Mouse (Mus musculus) left cerebral cortex, adult 8-10 months (tissue): ENCODE measurements at regions not wholly inside any gene's neighbourhood (a gene's known extent, or its start where the extent isn't known, plus 50 kb on each side); places are given as distances from the start of the nearest gene placed in this dataset.

Source experiments
- DNase-seq, 2 experiments: peaks; one replicate each; pipeline ENCODE4 v3.0.0; 2022; ENCODE audit warnings: low spot score in 2 of 2

DNA sequence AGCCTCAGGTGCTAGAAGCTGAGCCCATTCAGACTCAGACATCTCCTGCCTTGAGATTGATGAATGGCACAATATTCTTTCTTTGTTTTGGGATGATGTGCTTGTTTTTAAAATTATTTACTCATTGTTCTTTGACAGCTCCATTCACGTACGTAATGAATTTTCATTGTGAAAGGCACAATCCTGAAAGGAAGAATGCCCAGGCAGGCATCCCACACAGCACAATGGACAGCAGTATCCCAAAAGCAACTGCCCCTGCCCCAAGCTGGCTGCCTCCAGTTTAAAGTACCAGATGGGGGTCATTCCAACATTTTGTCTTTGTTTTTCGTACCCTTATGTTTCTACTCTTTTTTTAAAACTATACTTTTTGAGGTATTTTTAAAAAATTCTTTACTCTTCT is 210.9 kb upstream of the St8sia2 start:
- DNase-seq, result no peak

DNA sequence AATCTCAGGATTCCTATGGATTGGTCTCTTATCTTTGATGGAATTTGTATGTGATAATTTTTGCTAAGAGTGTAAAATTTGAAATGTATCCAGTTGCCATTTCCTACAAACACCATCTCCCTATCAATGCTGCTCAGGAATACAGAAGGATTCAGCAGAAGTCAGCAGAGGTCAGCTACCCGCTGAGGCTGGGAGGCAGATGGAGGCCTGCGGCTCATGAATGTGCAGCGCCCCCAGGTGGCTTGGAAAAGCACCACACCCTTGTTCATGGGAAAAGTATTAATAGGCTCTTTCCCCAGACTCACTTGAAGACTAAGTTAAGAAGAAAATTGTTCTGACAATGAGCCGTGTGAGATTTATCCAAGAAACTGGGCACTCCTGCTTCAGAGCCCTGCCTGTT is 187.2 kb upstream of the St8sia2 start:
- DNase-seq, result no peak

DNA sequence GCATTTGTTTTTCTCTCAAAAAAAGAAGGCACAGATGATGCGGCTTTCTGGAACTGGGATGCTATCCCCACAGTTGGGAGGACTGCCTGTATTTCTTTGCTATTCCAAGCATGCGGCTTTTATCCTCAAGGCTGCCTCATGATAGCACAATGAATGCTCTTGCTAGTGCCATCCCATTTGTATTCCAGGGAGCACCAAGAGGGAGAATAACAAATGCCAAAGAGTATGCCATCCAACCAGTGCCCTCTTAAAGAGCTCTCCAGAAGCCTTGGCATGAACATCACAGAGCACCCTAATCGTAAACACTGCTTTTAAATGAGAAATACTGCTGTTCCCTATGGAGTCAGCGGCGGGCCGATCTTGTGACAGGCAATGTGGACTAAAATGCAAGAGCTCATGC is 185.3 kb upstream of the St8sia2 start:
- DNase-seq, result peak in 1 of 2 experiments; percentile 11

DNA sequence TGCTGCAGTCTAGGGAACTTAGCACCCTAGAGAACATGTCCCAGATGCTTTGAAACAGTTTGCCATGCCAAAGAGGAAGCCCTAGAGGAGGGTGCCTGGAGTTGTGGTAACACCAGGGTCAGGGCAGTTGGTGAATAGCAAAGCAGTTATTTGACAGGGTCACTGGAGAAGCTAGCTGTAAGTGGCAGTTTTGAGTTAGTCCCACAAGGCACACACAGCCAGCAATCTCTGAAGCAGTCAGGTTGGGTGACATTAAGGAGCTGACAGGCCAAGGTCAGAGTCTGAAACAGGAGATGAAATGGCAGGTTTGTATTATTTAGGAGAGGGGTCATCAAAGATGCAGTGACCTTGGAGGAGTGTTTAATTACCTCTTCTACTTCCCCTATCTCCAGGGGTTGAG is 171.2 kb upstream of the St8sia2 start:
- DNase-seq, result no peak

DNA sequence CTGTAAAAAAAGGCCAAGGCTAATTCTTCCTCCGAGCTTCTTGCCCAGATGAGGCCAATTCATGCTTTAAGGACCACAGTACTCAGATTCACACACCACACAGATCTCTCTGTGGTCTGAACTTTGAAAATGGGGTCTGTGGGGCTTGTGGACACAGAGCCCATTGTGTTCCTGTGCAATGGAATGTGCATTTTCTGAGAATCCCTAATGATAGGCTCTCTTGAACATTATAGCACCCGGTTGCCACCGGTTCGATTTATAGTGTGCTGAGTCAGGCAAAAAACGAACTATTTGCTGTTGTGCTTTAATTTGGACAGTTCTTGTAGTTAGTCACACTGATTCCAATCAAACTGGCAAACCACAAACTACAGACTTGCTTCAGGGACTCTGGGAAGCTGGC is 160.7 kb upstream of the St8sia2 start:
- DNase-seq, result no peak

DNA sequence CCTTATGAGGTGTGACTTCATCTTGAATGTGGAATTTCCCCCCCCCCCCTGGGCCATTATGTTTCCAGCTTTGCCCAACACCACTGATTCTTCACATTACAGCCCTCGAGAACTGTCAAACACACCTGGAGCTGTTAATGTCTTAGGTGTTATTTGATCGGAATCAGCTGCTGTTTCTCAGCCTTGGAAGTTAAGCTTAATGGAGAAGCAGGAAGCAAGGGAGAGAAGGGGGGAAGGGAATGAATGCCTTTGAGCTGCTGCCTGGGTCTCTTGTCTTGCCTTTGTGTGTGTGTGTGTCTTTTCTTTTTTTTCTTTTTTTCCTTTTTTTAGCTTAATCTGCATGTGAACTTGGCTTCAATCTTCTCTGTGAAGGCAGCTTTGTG is 159.7 kb upstream of the St8sia2 start:
- DNase-seq, result no peak

DNA sequence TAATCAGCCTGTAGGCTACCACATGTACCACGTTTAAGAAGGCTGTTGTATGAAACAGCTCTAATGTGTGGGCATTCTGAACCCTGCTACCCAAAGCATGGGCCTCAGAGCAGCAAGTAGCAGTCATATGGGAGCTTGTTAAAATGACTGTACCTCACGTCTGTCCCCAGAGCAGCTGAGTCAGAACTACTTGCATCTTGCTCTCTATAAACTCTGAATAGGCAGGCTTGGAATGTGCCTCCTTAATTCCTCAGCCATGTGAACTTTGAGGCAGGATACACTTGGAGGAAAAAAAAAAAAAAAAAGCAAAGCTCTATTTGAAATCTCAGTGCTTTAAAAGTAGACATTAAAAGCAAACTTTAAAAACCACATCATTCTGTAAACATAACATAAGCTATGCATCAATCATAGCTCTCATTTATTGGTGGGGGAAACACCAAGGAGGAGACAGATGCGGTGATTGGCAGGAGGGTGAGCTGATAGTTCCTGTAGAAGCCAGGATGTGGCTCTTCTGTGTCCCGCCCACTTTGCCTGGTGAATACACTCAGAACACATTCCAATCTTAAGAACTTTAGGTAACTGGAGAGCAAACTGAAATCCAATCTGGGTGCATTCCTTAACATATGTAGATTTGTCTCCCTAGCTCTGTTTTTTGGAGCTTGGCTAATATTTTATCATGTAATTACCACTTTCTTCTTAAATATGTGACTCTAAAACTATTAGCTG is 159.2 kb upstream of the St8sia2 start:
- no peak for DNase-seq

DNA sequence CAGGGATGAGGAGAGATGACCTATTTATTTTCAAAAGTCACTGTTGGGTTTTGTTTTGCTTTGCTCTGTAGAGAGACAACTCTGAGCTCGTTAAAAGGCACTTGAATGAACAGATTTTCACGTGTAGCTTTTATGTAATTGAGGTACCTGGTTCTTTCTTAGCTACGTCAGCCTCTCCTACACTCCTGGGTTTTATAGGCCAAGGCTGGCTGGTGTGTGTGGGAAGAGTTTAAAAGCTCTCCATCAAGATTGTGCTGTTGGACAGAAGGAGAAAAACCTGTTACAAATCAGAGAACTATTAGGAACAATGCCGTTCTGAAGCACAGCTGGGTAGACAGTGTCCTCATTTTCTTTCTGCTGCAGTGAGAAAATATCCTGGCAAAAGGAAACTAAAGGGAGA is 138.1 kb upstream of the St8sia2 start:
- DNase-seq, result no peak

DNA sequence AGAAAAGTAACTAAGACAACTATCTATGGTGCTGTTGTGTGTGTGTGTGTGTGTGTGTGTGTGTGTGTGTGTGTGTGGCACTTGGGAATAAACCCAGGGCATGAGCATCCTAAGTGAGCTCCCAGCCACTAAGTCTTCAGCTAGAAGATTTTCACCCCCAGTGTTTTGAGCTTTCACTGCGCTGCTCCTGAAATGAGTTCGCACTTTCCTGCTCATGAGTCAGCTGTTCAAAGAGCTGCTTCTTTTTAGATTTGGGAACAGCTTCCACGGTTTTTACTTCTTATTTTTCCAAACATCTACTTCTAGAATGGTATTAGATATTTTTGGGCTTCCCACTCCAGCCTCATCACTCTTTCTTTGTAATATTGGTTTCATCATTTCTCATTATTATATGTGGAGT is 129.7 kb upstream of the St8sia2 start:
- DNase-seq, result no peak

DNA sequence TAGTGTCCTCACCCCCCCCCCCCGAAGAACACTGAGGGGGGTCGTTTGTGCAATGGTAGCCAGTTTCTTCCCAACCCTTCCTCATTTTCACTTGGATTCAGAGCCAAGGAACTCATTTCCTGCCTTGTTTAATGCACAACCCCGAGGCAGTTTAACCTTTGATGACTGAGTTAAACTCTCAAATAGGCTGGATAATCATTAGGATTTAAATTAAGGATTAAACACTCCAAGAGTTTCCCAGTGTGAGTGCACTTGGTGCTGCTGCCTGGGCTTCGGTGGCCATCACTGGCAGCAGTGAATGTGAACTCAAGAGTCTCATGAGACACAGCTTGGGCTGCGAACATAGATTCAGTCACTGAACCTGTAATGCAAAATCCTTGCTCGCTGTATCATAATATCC is 124.7 kb upstream of the St8sia2 start:
- DNase-seq, result no peak

DNA sequence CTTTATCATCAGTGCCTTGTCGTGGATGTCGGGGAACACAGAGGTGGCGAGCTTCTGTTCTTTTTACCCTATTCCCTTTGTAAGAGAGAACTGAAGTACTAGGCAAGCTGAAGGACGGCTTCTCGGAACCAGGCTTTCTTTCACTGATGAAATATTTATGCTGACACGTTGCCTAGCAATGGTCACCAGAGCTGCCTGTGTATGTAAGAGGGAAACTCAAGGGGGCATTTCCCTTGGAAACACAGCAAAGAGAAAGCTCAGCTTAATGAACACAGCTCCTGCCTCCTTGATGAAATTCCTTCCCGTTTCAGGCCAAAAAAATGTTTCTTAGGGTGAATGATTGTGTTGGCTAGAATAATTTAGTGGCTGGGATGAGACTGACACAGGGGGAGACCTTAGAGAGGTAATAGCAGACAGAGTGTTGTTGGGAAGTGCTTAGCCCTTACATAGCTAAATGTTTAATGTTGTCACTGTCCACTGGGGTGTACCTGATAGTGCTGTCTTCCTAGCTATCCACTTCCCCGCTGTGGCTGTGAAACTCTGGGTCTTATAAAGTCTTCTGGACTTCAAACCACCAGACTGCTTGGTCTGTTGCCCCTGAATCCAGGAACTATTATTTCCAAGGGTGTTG is 116.8 kb upstream of the St8sia2 start:
- no peak for DNase-seq

DNA sequence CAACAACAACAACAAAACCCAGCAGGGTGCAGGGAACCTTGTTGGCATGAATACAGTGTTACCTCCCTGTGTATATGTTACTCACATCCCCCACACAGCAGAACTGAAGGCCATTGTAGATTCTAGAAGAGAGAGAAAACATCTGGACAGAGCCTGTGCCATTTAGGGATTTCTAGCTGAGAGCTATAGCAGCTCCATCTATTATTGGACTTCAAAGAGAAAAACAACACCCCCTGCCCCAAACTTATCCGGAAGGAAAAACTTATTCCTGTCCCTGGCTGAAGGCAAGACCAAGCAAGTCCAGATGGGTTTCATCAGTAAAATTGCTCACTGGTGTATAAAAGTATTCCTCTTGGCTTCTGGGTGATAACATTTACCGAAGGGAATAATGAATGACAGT is 98.6 kb upstream of the St8sia2 start:
- no peak for DNase-seq

DNA sequence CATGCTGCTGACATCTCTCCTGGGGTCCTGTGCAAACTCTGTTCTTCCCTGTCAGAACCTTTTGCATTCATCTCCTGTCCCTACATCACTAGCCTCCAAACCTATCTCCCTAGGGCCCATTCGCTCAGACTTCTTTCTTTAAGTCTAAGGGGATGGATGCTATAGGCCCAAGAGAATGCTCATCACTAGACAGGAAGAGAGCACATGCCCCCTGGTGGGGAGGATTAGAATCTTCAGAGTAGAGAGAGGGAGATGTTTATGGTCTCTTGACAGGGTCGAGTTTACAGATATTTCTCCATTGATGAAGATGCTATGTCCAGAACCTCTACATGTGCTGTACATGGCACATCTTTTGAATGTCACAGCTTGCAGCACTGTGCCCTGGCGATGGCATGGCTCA is 94.9 kb upstream of the St8sia2 start:
- DNase-seq, result no peak

DNA sequence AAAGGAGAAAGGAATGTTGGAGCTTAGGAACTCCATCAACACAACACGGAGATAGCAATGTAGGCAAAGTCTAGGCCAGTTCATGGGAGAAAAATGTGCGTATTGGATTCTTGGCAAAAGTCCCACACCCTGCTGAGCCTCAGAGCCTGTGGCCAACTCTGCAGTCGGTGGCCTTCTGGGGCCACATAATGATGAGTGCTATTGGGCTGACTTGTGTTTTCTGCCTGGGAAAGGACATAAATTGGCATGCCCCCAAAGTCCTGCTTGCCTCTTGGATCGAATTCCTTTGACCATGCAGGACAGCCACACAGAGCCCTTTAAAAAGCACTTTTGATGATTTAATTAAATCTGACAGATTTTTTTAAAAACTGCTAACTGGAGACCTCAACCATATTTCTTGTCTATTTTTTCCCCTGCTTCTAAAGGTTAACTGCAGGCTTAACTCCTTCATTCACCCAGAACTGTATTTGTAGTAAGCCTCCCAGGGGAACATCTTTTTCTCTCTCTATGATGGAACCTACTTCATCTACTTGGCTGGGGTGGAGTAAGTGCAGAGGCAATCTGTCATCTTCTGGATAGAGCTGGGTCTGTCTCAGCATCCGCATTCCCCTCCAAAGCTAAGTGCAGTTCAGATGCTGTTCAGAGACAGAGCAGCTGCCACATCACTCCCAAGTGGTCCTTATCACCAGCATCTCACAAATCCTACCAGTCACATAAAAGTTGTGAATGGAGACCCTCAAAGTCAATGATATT is 93.9 kb upstream of the St8sia2 start:
- no peak for DNase-seq

DNA sequence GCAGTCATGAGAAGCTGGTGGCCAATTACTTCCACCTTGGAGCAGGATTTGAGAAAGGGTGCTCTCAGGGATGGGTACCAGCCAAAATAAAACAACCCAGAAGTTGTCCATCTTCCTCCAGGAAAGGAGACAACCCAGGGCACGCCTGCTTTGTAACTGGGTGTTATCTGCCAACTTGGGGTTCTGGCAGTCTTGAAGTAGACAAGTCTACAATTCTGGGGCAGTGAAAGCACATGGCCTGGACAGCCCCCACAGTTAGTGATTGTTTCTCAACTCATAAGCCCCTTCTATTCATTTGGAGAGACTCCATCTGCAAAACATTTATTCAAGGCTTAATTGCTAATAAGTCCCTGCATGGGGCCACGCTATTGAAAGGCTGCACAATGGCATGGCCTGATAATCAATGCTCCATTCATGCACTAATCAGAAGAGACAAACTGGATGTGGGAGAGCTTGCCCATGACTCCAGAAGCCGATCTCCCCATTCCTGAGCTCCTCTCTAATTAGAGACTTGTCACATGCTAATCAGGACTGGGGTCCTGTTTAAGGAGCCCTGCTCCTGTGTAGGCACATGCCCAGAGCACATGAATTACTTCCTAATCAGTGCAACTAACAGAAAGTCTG is 78.0 kb upstream of the St8sia2 start:
- peak in 1 of 2 experiments; percentile 19 for DNase-seq

DNA sequence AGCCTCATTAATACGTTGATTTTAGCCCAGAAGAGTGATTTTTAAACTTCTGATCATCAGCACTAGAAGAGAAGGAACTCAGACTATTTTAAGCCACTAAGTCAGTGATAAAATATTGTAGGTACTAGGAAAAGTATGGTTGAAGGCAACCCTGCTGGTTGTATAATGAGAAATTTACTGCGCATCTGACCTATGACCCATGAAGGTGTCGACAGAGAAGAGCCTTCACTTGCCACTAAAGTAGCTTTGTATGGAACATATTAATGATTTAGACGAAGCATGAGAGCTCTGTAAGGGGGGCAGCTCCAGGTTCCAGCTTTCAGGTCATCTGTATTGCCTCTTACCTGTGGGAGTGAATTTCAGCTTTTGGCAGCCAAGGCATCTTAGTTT is 67.4 kb upstream of the St8sia2 start:
- no peak for DNase-seq

DNA sequence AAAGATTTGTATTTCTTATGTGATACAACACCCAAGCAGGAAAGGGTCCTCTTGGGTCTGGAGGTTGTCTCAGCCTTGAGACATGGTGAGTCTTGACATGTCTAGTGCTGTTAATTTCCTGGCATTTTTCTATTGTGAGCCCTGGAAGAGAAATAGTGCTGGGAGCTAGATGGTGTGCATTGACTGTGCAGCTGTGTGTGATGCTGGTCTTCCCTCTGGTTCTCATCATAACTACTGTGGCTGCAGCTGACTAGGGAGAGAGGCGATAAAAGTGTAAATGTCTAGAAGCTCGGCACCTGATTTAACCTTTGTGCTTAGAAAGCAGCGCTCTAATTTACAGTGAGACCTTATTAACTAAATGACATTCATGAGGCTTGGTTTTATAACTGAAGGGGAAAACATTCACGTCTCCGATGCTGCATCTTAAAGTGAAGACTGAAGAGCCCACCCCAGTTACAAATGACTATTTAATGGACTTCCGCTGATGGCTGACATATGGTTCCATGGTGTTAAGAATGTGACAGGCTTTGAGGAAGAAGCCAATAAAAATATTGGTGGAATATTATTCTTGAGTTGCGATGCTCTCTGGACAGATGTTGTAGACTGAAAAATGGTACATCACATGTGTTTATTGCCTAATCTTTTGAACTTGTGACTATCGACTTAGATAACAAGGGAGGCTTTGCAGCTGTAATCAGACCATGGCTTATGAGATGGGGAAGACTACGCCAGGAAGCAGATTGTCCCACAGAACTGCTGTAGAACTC is 66.8 kb upstream of the St8sia2 start:
- DNase-seq, result no peak

DNA sequence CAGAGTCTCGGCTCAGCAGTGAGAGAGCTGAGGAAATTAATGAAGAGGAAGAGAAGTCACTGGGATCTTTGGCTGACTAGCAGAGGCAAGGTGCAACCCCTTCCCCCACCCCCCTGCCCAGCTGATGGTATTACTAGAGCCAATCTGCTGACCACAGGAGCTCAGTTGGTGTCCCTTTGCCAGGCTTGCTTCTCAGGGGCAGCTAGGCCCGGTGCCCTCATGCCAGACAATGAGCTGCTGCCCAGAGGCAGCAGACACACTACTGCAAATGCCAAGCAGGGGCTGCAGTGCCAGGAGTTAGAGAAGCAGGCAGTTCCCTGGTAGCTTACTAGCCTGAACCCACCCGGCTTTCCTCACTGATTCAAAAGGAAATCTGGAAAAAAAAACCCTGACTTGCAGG is 59.1 kb upstream of the St8sia2 start:
- DNase-seq, result no peak

DNA sequence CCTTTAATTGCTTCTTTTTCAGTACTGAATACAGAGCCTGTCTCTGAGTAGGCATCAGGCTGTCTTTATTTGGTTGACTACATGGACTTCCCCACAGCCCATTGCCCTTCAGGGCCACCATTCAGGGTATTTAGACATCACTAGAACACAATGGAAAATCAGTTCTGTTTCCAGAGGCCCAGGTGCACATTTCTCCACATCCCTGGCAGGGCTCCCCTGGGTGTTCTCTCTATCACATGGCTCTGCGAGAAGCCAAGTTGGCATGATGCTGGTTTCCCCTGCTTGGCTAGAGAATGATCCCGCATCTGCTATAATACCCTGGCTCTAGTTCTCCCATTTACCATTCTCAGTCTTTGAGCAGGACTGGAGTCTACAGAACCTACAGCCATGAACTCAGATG is 57.3 kb upstream of the St8sia2 start:
- no peak for DNase-seq

DNA sequence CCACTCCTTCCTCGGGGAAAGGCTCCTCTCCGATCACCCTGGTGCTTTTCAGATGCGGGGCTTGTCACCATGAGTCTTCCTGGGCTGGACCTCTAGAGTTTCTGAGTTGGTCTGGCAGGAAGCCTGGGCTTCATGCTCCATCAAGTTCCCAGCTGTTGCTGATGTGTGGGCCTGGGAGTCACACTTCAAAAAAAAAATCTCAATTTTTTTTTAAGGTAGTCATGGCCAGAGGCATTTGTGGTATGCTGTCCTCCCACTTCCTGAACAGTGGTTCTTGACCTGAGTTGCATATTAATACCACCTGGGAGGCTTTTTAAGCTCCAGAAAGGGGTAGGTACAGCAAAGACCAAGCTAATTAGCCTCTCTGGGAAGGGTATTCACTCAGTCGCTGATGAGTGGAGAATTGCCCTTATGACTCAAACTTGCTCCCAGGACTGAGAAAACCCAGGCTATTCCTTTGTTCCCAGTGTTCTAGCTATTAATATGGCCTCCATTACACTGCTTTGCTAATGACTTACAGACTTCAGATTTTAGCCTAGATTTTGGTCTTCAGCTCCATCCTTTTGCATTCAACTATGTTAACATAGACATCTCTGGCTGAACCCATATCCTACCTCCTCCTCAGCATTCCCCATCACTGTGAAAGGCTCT is 52.1 kb upstream of the St8sia2 start:
- no peak for DNase-seq
